Mouse (Mus musculus): Measurements from ENCODE around the gene Kcnk2. TPM values are rescaled to one million over a fixed set of nuclear protein-coding genes. Genes with fewer than 3 reads are reported as not detected.

The Kcnk2 gene
- polyA plus RNA-seq, 1 experiment: not detected

DNA sequence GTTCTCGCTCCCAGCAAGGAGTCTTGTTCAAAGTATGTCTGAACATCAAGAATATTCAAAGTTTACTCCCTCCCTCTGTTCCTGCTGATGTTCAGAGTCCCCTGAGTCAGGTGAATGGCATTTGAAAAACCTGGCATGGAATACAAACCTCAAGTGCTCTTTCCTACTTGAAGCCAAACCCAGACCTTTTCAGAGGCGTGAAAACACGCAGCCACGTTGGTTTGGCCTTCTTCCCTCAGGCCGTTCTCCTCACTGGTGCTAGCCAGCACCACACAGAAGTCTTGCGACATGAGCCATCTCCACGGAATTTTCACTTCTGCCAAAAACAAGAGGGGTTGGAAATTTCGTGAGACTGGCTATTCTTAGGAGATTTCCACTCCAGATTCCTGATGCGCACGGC, 3.1 kb upstream of the Kcnk2 start:
- no peaks in the 10 kb centered on the region for H3K4me1 ChIP-seq (ENCODE audit: control insufficient read depth, insufficient read depth, low read length)
- H3K27ac ChIP-seq (ENCODE audit: insufficient read depth, low read depth, low read length): no peak overlapping the region
- H3K4me3 ChIP-seq (ENCODE audit: insufficient read depth, low read length): no peak overlapping the region
- no peak for TF ChIP-seq POLR2A (IDR thresholded peaks at IDR 0.05; ENCODE audit: borderline replicate concordance, low read depth, low read length)
- TF ChIP-seq CTCF (IDR thresholded peaks at IDR 0.05; ENCODE audit: low read depth, low read length): no peak

DNA sequence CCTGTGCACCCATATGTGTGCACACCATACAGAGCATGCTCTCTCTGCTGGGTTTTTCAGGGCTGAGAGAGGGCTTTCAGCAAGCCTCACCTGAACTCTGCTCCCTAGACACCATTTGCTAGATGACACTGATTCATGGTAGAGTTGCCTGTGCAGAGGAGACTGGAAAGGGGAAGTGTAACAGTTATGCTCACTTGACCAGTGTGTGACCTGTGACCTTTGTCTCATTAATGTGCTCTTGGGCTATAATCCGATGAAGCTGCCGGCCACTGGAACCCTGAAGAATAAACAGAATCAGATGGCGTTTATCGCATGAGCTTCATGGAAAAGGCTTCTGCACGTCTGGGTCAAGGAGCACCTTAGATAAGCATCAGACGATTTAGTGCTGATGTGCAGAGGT, 1.5 kb upstream of the Kcnk2 start:
- Histone ChIP-seq H3K4me1 (ENCODE audit: control insufficient read depth, insufficient read depth, low read length) (no peaks in the 10 kb centered on the region), H3K4me3 (ENCODE audit: insufficient read depth, low read length) (no peak overlapping the region), H3K27ac (ENCODE audit: insufficient read depth, low read depth, low read length) (no peak overlapping the region)
- TF ChIP-seq POLR2A (IDR thresholded peaks at IDR 0.05; ENCODE audit: borderline replicate concordance, low read depth, low read length): no peak
- no peak for TF ChIP-seq CTCF (IDR thresholded peaks at IDR 0.05; ENCODE audit: low read depth, low read length)

GRCm38 (mm10) chr1:189403139-189403538, 1.1 kb upstream of the Kcnk2 start:
- Histone ChIP-seq H3K4me3 (ENCODE audit: insufficient read depth, low read length) (no peak overlapping the region), H3K27ac (ENCODE audit: insufficient read depth, low read depth, low read length) (no peak overlapping the region), H3K4me1 (ENCODE audit: control insufficient read depth, insufficient read depth, low read length) (no peaks in the 10 kb centered on the region)
- no peak for TF ChIP-seq CTCF (IDR thresholded peaks at IDR 0.05; ENCODE audit: low read depth, low read length)
- no peak for TF ChIP-seq POLR2A (IDR thresholded peaks at IDR 0.05; ENCODE audit: borderline replicate concordance, low read depth, low read length)

DNA sequence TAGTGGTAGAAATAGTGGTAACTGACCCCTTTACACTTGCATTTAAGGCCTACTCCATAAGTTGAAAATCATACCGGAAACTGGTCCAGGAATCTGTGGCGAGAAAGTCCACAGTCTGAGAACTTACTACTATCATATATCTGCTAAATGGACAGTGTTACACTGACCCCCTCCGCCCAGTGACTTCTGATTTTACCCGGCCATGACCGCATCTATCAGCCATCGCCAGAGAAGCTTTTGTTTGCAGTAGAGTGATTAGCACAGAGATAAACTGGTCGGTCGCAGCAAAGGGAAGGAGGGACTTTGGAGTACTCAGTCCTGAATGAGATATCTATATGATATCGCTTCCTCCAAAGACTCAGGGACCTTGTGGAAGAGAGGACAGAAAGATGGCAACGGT, 15.2 kb downstream of the Kcnk2 start:
- Histone ChIP-seq H3K4me3 (ENCODE audit: insufficient read depth, low read length) (no peak overlapping the region), H3K27ac (ENCODE audit: insufficient read depth, low read depth, low read length) (no peak overlapping the region), H3K4me1 (ENCODE audit: control insufficient read depth, insufficient read depth, low read length) (no peaks in the 10 kb centered on the region)
- TF ChIP-seq CTCF (IDR thresholded peaks at IDR 0.05; ENCODE audit: low read depth, low read length) (no peak), POLR2A (IDR thresholded peaks at IDR 0.05; ENCODE audit: borderline replicate concordance, low read depth, low read length) (no peak)

DNA sequence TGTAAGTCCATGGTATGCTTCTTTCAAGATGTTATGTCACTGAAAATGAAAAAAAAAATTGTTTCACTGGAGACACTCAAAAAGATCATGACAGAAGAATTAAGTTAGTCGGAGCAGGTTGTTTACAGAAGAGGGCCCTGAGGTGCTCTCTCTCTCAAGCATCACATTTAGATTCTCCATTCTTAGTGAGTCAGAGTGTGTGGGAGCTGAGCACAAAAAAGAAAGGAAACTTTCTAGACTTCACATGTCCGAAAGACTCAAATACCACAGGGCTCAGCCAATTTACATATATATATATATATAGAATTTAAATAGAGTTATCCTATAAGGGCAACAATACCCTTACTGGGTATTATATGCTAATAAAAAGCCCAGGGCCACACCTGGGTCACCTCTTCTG, 15.9 kb downstream of the Kcnk2 start:
- Histone ChIP-seq H3K4me1 (ENCODE audit: control insufficient read depth, insufficient read depth, low read length) (no peaks in the 10 kb centered on the region), H3K4me3 (ENCODE audit: insufficient read depth, low read length) (no peak overlapping the region), H3K27ac (ENCODE audit: insufficient read depth, low read depth, low read length) (no peak overlapping the region)
- TF ChIP-seq POLR2A (IDR thresholded peaks at IDR 0.05; ENCODE audit: borderline replicate concordance, low read depth, low read length) (no peak), CTCF (IDR thresholded peaks at IDR 0.05; ENCODE audit: low read depth, low read length) (no peak)

- Histone ChIP-seq H3K4me3 (ENCODE audit: insufficient read depth, low read length) (no peak overlapping the region), H3K27ac (ENCODE audit: insufficient read depth, low read depth, low read length) (no peak overlapping the region), H3K4me1 (ENCODE audit: control insufficient read depth, insufficient read depth, low read length) (no peaks in the 10 kb centered on the region)
- TF ChIP-seq POLR2A (IDR thresholded peaks at IDR 0.05; ENCODE audit: borderline replicate concordance, low read depth, low read length) (no peak), CTCF (IDR thresholded peaks at IDR 0.05; ENCODE audit: low read depth, low read length) (no peak)
These were observed 34.4 kb downstream of the Kcnk2 start for GRCm38 (mm10) chr1:189367722-189368121.

- Histone ChIP-seq H3K27ac (ENCODE audit: insufficient read depth, low read depth, low read length) (no peak overlapping the region), H3K4me3 (ENCODE audit: insufficient read depth, low read length) (no peak overlapping the region), H3K4me1 (ENCODE audit: control insufficient read depth, insufficient read depth, low read length) (no peaks in the 10 kb centered on the region)
- TF ChIP-seq CTCF (IDR thresholded peaks at IDR 0.05; ENCODE audit: low read depth, low read length) (no peak), POLR2A (IDR thresholded peaks at IDR 0.05; ENCODE audit: borderline replicate concordance, low read depth, low read length) (no peak)
These were observed 37.9 kb downstream of the Kcnk2 start for GRCm38 (mm10) chr1:189364188-189364587.

GRCm38 (mm10) chr1:189362579-189362978, 39.5 kb downstream of the Kcnk2 start:
- TF ChIP-seq POLR2A (IDR thresholded peaks at IDR 0.05; ENCODE audit: borderline replicate concordance, low read depth, low read length): no peak
- TF ChIP-seq CTCF (IDR thresholded peaks at IDR 0.05; ENCODE audit: low read depth, low read length): no peak
- Histone ChIP-seq H3K4me3 (ENCODE audit: insufficient read depth, low read length) (no peak overlapping the region), H3K4me1 (ENCODE audit: control insufficient read depth, insufficient read depth, low read length) (no peaks in the 10 kb centered on the region), H3K27ac (ENCODE audit: insufficient read depth, low read depth, low read length) (no peak overlapping the region)

DNA sequence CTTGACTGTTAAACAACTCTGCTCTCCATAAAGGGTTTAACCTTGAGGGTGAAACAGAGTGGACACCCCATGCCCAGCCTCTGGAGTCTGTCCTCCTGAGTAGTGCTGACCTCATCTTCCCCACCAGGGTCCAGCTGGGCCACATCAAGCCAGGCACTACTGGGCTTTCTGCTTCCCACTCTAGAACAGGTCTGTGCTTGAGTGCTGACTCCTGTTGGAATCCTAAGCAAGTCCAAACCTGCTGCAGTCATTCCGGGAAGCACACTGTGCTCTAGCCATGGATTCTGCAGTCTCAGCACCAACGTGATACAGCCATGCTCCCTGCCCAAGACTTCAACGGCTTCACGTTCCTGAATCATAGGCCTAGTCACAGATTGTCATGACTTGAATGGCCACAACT, 42.4 kb downstream of the Kcnk2 start:
- H3K4me3 ChIP-seq (ENCODE audit: insufficient read depth, low read length): no peak overlapping the region
- H3K4me1 ChIP-seq (ENCODE audit: control insufficient read depth, insufficient read depth, low read length): no peaks in the 10 kb centered on the region
- TF ChIP-seq POLR2A (IDR thresholded peaks at IDR 0.05; ENCODE audit: borderline replicate concordance, low read depth, low read length) (no peak), CTCF (IDR thresholded peaks at IDR 0.05; ENCODE audit: low read depth, low read length) (no peak)
- H3K27ac ChIP-seq (ENCODE audit: insufficient read depth, low read depth, low read length): no peak overlapping the region

DNA sequence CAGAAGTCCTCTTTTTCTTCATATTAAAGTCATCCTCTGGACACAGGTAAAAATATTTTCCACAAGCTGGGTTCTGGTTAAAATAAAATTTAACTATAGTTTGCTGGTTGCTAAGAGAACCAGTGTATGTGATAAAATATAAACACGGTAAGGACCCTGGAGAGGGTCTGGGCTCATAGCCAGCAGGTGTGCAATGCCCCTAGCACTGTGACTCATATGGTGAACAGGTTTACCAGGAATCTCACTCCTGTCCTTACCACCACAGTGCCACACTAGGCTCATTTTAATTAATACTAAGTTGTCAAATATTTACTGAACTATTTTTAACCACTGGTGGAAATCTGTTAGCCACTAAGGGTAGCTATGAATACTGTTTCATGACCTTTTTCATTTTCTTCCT, 48.2 kb downstream of the Kcnk2 start:
- no peak overlapping the region for H3K4me3 ChIP-seq (ENCODE audit: insufficient read depth, low read length)
- H3K4me1 ChIP-seq (ENCODE audit: control insufficient read depth, insufficient read depth, low read length): no peaks in the 10 kb centered on the region
- TF ChIP-seq CTCF (IDR thresholded peaks at IDR 0.05; ENCODE audit: low read depth, low read length) (no peak), POLR2A (IDR thresholded peaks at IDR 0.05; ENCODE audit: borderline replicate concordance, low read depth, low read length) (no peak)
- no peak overlapping the region for H3K27ac ChIP-seq (ENCODE audit: insufficient read depth, low read depth, low read length)

DNA sequence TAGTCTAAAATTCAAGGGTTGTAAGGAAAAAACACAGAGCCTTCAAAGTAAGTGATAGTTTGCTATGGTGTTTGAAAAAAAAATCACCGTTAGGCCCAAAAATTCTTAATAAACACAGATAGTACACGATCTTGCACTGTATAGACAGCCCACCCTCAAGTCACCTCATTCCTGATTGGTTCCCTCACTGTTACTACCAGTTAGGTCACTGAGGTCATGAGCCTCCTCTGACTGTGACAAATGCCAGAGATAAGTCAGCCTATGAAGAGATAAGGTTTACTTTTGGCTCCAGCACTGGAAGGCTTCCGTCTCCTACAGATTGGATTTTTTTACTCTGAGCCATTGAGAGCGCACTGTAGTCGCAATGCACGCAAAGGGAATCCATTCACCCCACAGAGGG, 50.3 kb downstream of the Kcnk2 start:
- H3K4me3 ChIP-seq (ENCODE audit: insufficient read depth, low read length): no peak overlapping the region
- no peak overlapping the region for H3K27ac ChIP-seq (ENCODE audit: insufficient read depth, low read depth, low read length)
- H3K4me1 ChIP-seq (ENCODE audit: control insufficient read depth, insufficient read depth, low read length): no peaks in the 10 kb centered on the region
- TF ChIP-seq CTCF (IDR thresholded peaks at IDR 0.05; ENCODE audit: low read depth, low read length) (no peak), POLR2A (IDR thresholded peaks at IDR 0.05; ENCODE audit: borderline replicate concordance, low read depth, low read length) (no peak)

All from bone marrow macrophage, adult 2 months (primary cell).